ENCODE assay signal across 13 mouse cellular contexts in genomic region chr7:143178831-143179230, GRCm38 (mm10).
A peak's percentile ranks its signal among the peaks of the same experiment; 100 is the strongest.
DNase-seq lines count a peak whose midpoint lies in the region; ATAC-seq lines count a peak whose summit lies in the region.
"Had no signal": no experiment of that assay in that cellular context is flagged by ENCODE, and none has a peak within 500 bp of the region (broad histone marks: within the 10 kb centered on the region; RNA-seq: fewer than 3 reads in every experiment).

No protein-coding gene starts in this region.

- H3K27me3 ChIP-seq in kidney, embryonic 15.5 days, result no peaks in the 10 kb centered on the region
- no peaks in the 10 kb centered on the region for H3K27me3 ChIP-seq in lung, embryonic 16.5 days (ENCODE audit: control insufficient read depth, insufficient read depth, low read depth, low read length)
- H3K27me3 ChIP-seq: liver, embryonic 13.5 days had no signal

- WGBS in kidney, embryonic 15.5 days, result 88% methylated on average over 2 of the region's 2 CpGs
- 82% methylated on average over 2 of the region's 2 CpGs for WGBS in lung, embryonic 16.5 days

- no peak overlapping the region for H3K4me3 ChIP-seq in kidney, embryonic 15.5 days (replicated peaks)
- H3K4me3 ChIP-seq in lung, embryonic 16.5 days (ENCODE audit: low read length), result no peak overlapping the region
- H3K4me3 ChIP-seq: liver, embryonic 13.5 days had no signal

- no peaks in the 10 kb centered on the region for H3K9me3 ChIP-seq in kidney, embryonic 15.5 days (replicated peaks)
- no peaks in the 10 kb centered on the region for H3K9me3 ChIP-seq in lung, embryonic 16.5 days (ENCODE audit: control insufficient read depth, low read length)
- H3K9me3 ChIP-seq: liver, embryonic 13.5 days had no signal

- 0 out of 2 replicates have a peak overlapping the region, but pooled peaks have one; percentile 3 for H3K27ac ChIP-seq in kidney, embryonic 15.5 days
- H3K27ac ChIP-seq in lung, embryonic 16.5 days (ENCODE audit: low read length), result 0 out of 2 replicates have a peak overlapping the region, but pooled peaks have one; percentile 3
- H3K27ac ChIP-seq: liver, embryonic 13.5 days; stomach, postnatal 0 days had no signal

- H3K4me1 ChIP-seq in kidney, embryonic 15.5 days, result peaks cover 14% of the 10 kb centered on the region
- H3K4me1 ChIP-seq in lung, embryonic 16.5 days (replicated peaks; ENCODE audit: control insufficient read depth, insufficient read depth, low read length), result peaks cover 14% of the 10 kb centered on the region

- no peak for DNase-seq in kidney, postnatal 10 days
- peak; percentile 91 for DNase-seq in adrenal gland, adult 2 months
- peak; percentile 62 for DNase-seq in embryo, embryonic 10 days (ENCODE audit: low spot score)
- no peak for DNase-seq in urinary bladder, postnatal 14 days (ENCODE audit: low spot score)
- no peak for DNase-seq in spleen, postnatal 14 days (ENCODE audit: low spot score in 2 of 2)
- DNase-seq: gastrocnemius, postnatal 14 days; layer of hippocampus, postnatal 36 days; liver, embryonic 13.5 days had no signal

- no peak overlapping the region for H3K4me2 ChIP-seq in kidney, embryonic 15.5 days
- no peak overlapping the region for H3K4me2 ChIP-seq in lung, embryonic 16.5 days (ENCODE audit: low read depth, low read length)
- H3K4me2 ChIP-seq: liver, embryonic 13.5 days had no signal

- H3K36me3 ChIP-seq in kidney, embryonic 15.5 days, result no peaks in the 10 kb centered on the region
- H3K36me3 ChIP-seq in lung, embryonic 16.5 days (ENCODE audit: control insufficient read depth, insufficient read depth, low read length), result no peaks in the 10 kb centered on the region
- H3K36me3 ChIP-seq: liver, embryonic 13.5 days had no signal

- H3K9ac ChIP-seq in kidney, embryonic 15.5 days, result no peak overlapping the region
- H3K9ac ChIP-seq in lung, embryonic 16.5 days (ENCODE audit: low read length), result no peak overlapping the region
- H3K9ac ChIP-seq: liver, embryonic 13.5 days had no signal

- no peak for ATAC-seq in kidney, embryonic 15.5 days (replicated peaks; ENCODE audit: low FRiP score)
- ATAC-seq in lung, embryonic 16.5 days (ENCODE audit: low read depth), result 0 out of 2 replicates have a peak, but pooled peaks have one; percentile 16
- no peak for ATAC-seq in megakaryocyte progenitor cell, adult 5-6 weeks (replicated peaks; ENCODE audit: poor library complexity)
- ATAC-seq: inflammation-experienced regulatory T-cells, adult 6 months had no signal

Comparison
In these comparisons a context has a peak if more than half of its experiments do, and no peak if none do; other contexts are left out.
1. DNase-seq: peak in adrenal gland, adult 2 months (single experiment) and embryo, embryonic 10 days (single experiment); none in kidney, postnatal 10 days (single experiment), urinary bladder, postnatal 14 days (single experiment) and spleen, postnatal 14 days (0 of 2).